Mouse (Mus musculus): ENCODE data around the gene Tlr5.

DNA sequence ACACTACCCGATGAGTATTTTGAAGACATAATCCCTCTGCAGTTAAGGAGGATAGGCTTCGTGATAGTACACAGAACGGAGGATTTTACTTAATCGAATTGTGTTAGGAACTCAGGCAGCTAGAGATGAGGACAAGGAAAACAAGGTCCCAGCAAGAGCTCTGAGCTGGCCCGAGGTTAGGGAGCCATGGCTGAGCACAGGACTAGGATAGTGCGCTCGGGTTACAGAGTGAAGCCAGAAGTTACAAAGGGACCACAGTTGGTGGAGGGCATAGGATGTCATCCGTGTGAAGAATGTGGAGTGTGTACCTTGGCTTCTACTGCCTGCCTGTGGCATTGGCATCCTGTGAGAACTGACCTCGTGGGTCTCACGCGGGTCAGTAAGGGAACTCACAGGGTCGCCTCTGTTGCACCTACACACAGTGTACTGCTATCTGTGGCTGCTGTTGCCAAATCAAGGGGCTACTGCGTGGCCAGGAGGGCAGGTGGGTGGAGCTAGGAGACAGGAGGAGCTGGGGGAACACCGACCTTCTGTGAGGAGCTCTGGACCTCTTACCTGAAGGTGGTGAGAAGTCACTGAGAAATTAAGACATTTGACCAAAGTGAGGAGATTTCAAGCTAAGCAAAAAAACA lies 29.0 kb downstream of the Tlr5 start:
- TF ChIP-seq CTCF (conservative IDR thresholded peaks at IDR 0.05; ENCODE audit: low read length) (no peak), NANOG (IDR thresholded peaks at IDR 0.05; ENCODE audit: borderline replicate concordance, low read length) (no peak), POU5F1 (IDR thresholded peaks at IDR 0.05; ENCODE audit: borderline replicate concordance, low read length) (no peak)
